Mouse (Mus musculus) testis, adult 10 weeks (tissue): ENCODE results near the gene Gm38394. TPM values are rescaled to one million over a fixed set of nuclear protein-coding genes. Genes with fewer than 3 reads are reported as not detected.

Experiments used
- polyA plus RNA-seq: library from polyadenylated mRNA; stranded (reverse); fragments of 350-450 nt; fragmentation: Illumina TruSeq; extraction: RNeasy Lipid Tissue Mini Kit (QIAGEN cat#74804); gene quantifications from one replicate; pipeline ENCODE4 v1.2.3, GENCODE M21; 2014; ENCODE audit warnings: low read depth, low replicate concordance

Gene Gm38394
- polyA plus RNA-seq = 9.6 TPM

DNA sequence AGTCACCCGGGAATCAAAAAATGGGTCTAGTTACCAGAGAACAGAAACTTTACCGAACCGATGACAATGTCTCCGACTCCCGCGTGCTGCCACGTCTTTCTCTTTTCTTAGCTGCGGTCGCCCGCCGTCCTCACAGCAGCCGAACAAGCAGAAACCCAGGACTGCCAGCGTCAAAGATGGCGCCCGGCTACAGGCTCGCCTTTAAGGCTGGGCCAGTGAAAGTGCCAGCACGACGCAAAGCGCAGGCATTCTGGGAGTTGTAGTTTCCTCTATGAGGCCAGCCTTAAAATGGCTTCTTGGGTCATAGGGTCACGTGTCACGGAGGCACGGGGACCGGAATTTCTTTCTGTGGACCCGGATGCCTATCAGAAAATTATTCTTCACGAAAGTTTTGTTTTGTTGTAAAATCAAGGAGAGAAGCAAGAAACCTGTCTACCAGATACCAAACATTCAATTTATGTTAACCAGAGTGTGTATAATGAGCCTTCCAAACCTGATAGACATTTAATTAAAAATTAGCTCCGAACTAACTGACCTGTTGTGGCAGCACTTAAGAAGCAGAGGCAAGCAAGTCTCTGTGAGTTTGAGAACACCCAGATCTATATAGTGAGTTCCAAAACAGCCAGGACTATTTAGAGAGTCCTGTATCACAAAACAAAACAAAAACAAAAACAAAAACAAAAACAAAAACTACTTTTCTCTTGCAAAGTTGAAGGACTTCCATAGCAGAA lies at the start of gene Gm38394:
TSS of gene Gm38394 (minus strand) at position 116 of the 731 bp plus-strand sequence.

GRCm38 (mm10) chr1:133689897-133690296 lies 28.8 kb upstream of the Gm38394 start, which contains the start of gene Lax1:
Gene Lax1, minus strand, starts transcription at chr1:133690108.

GRCm38 (mm10) chr1:133660466-133661202 lies 484 bp downstream of the Gm38394 start, which contains the start of gene Zbed6:
Gene Zbed6, minus strand, starts transcription at chr1:133660885.

GRCm38 (mm10) chr1:133609771-133610502 lies 51.2 kb downstream of the Gm38394 start, which contains the start of gene Snrpe:
Gene Snrpe, minus strand, starts transcription at chr1:133610291.

Other genes with a start within 250 kb of the Gm38394 start
- gene Sox13, start 236.9 kb downstream of the Gm38394 start, polyA plus RNA-seq = 0.28 TPM
- gene Snrpe, start 51.0 kb downstream of the Gm38394 start, polyA plus RNA-seq = 184 TPM
- 11.4 TPM for gene Zbed6, start 433 bp downstream of the Gm38394 start, polyA plus RNA-seq
- 0.17 TPM for gene Lax1, start 28.8 kb upstream of the Gm38394 start, polyA plus RNA-seq
- gene Atp2b4, start 139.7 kb upstream of the Gm38394 start, polyA plus RNA-seq = 36.6 TPM
- gene Optc, start 246.7 kb upstream of the Gm38394 start, polyA plus RNA-seq = 0.22 TPM